ENCODE assay signal across 8 mouse cellular contexts in genomic region chr6:122602992-122603322, GRCm38 (mm10). TPM values are rescaled to one million over a fixed set of nuclear protein-coding genes. Genes with fewer than 3 reads are reported as not detected.
DNase-seq lines count a peak whose midpoint lies in the region; ATAC-seq and TF ChIP-seq lines count a peak whose summit lies in the region.

No protein-coding gene starts in this region.

- peaks cover 18% of the 10 kb centered on the region for H3K4me1 ChIP-seq in liver, adult 2 months (ENCODE audit: control insufficient read depth, insufficient read depth, low read length)
- H3K4me1 ChIP-seq in embryonic facial prominence, embryonic 13.5 days, result no peaks in the 10 kb centered on the region
- H3K4me1 ChIP-seq in limb, embryonic 12.5 days (replicated peaks), result no peaks in the 10 kb centered on the region

- no peak overlapping the region for H3K9ac ChIP-seq in liver, adult 2 months (ENCODE audit: low read depth, low read length)
- no peak overlapping the region for H3K9ac ChIP-seq in embryonic facial prominence, embryonic 13.5 days
- H3K9ac ChIP-seq in limb, embryonic 12.5 days (replicated peaks), result no peak overlapping the region

- no peaks in the 10 kb centered on the region; the same call in 1 of the 2 replicates for H3K79me2 ChIP-seq in liver, adult 2 months (ENCODE audit: control insufficient read depth, insufficient read depth, low read length)

- ATAC-seq in embryonic facial prominence, embryonic 13.5 days (ENCODE audit: insufficient number of reproducible peaks, insufficient read depth, low FRiP score, low TSS enrichment, low read depth), result no peak
- no peak for ATAC-seq in limb, embryonic 12.5 days (ENCODE audit: insufficient number of reproducible peaks, insufficient read depth, low FRiP score, low TSS enrichment, low read depth)
- no peak for ATAC-seq in erythroid progenitor cell, adult 5-6 weeks (replicated peaks; ENCODE audit: low FRiP score, poor library complexity, severe bottlenecking)

- H3K36me3 ChIP-seq in liver, adult 2 months (ENCODE audit: control insufficient read depth, insufficient read depth, low read length), result peaks cover 11% of the 10 kb centered on the region
- H3K36me3 ChIP-seq in embryonic facial prominence, embryonic 13.5 days, result no peaks in the 10 kb centered on the region
- H3K36me3 ChIP-seq in limb, embryonic 12.5 days, result no peaks in the 10 kb centered on the region

- H3K9me3 ChIP-seq in embryonic facial prominence, embryonic 13.5 days, result no peaks in the 10 kb centered on the region
- no peaks in the 10 kb centered on the region for H3K9me3 ChIP-seq in limb, embryonic 12.5 days

- H3K4me2 ChIP-seq in embryonic facial prominence, embryonic 13.5 days, result peak overlapping the region; percentile 66
- peak overlapping the region; percentile 63 for H3K4me2 ChIP-seq in limb, embryonic 12.5 days

- H3K27ac ChIP-seq in liver, adult 2 months (replicated peaks; ENCODE audit: insufficient read depth, low read depth, low read length), result peak overlapping the region; percentile 95
- no peak overlapping the region; the same call in 1 of the 2 replicates for H3K27ac ChIP-seq in embryonic facial prominence, embryonic 13.5 days
- no peak overlapping the region for H3K27ac ChIP-seq in limb, embryonic 12.5 days

- no peak overlapping the region for H3K4me3 ChIP-seq in liver, adult 2 months (ENCODE audit: insufficient read depth, low read depth, low read length)
- peak overlapping the region; percentile 47; the same call in 1 of the 2 replicates for H3K4me3 ChIP-seq in embryonic facial prominence, embryonic 13.5 days
- H3K4me3 ChIP-seq in limb, embryonic 12.5 days (replicated peaks), result no peak overlapping the region; the same call in 1 of the 2 replicates

- WGBS in liver, adult 2 months, result 0% methylated on average over 1 of the region's 1 CpGs
- 19% methylated on average over 1 of the region's 1 CpGs for WGBS in embryonic facial prominence, embryonic 13.5 days
- 40% methylated on average over 1 of the region's 1 CpGs for WGBS in limb, embryonic 12.5 days

- no peak for TF ChIP-seq POLR2A in liver, adult 2 months (IDR thresholded peaks at IDR 0.05; ENCODE audit: extremely low read depth, insufficient read depth, low read length)

- no peak for DNase-seq in liver, adult 2 months (ENCODE audit: extremely low read depth, low read depth, low spot score)
- no peak for DNase-seq in liver
- peak; percentile 20 for DNase-seq in skeletal muscle tissue, adult 2 months (ENCODE audit: low read depth, low spot score)
- DNase-seq in gastrocnemius, postnatal 14 days, result no peak
- DNase-seq in spleen, postnatal 36 days (ENCODE audit: low spot score in 2 of 2), result no peak

- no peaks in the 10 kb centered on the region for H3K27me3 ChIP-seq in liver, adult 2 months (ENCODE audit: control insufficient read depth, insufficient read depth, low read length)
- H3K27me3 ChIP-seq in embryonic facial prominence, embryonic 13.5 days, result no peaks in the 10 kb centered on the region
- no peaks in the 10 kb centered on the region for H3K27me3 ChIP-seq in limb, embryonic 12.5 days

- intact Hi-C loops in gastrocnemius, postnatal 14 days (cut with DNase I; ENCODE audit: low total_unique reads), result no loop called here

- TF ChIP-seq CTCF in liver, adult 2 months (IDR thresholded peaks at IDR 0.05; ENCODE audit: low read depth, low read length), result no peak

RNA-seq across cellular contexts. Expression of gene Apobec1, which starts 0.7 kb away (rescaled TPM):
- total RNA-seq in liver, adult 2 months (2014; rRNA removed), result 17.3 and 21.9 TPM in 2 replicates
- polyA plus RNA-seq in liver, adult 2 months (2012; rRNA removed), result 16.3 and 18.2 TPM in 2 replicates
- 2.5 and 3.2 TPM in 2 replicates for polyA plus RNA-seq in embryonic facial prominence, embryonic 13.5 days (2015; fragmentation: Nextera tagmentation; extraction: Ambion mirVana)
- polyA plus RNA-seq in limb, embryonic 12.5 days (2016; fragmentation: Nextera tagmentation; extraction: Ambion mirVana), result 1.2 and 2.6 TPM in 2 replicates
- total RNA-seq in gastrocnemius, postnatal 14 days (2021), result 1 to 10 TPM; 1.4 to 1.8 TPM
- 29.2 and 35.2 TPM in 2 replicates for total RNA-seq in erythroid progenitor cell, adult 5-6 weeks (2015; ENCODE audit: low replicate concordance)
- total RNA-seq in erythroid progenitor cell, adult 5-6 weeks (2017; ENCODE audit: low replicate concordance), result 17.1 and 17.2 TPM in 2 replicates

RNA-seq across cellular contexts. Expression of gene Gdf3, which starts 6.9 kb away (rescaled TPM):
- not detected in 2 replicates for total RNA-seq in liver, adult 2 months (2014; rRNA removed)
- polyA plus RNA-seq in liver, adult 2 months (2012; rRNA removed), result 0.05 TPM in 1 of 2 replicates, not detected in the other
- 0.17 TPM in 1 of 2 replicates, not detected in the other for polyA plus RNA-seq in embryonic facial prominence, embryonic 13.5 days (2015; fragmentation: Nextera tagmentation; extraction: Ambion mirVana)
- polyA plus RNA-seq in limb, embryonic 12.5 days (2016; fragmentation: Nextera tagmentation; extraction: Ambion mirVana), result 0.13 TPM in 1 of 2 replicates, not detected in the other
- total RNA-seq in gastrocnemius, postnatal 14 days (2021), result not detected
- 5.8 and 8.8 TPM in 2 replicates for total RNA-seq in erythroid progenitor cell, adult 5-6 weeks (2015; ENCODE audit: low replicate concordance)
- not detected in 2 replicates for total RNA-seq in erythroid progenitor cell, adult 5-6 weeks (2017; ENCODE audit: low replicate concordance)

RNA-seq across cellular contexts. Expression of gene Dppa3, which starts 23.3 kb away (rescaled TPM):
- not detected in 2 replicates for total RNA-seq in liver, adult 2 months (2014; rRNA removed)
- polyA plus RNA-seq in liver, adult 2 months (2012; rRNA removed), result not detected in 2 replicates
- not detected in 2 replicates for polyA plus RNA-seq in embryonic facial prominence, embryonic 13.5 days (2015; fragmentation: Nextera tagmentation; extraction: Ambion mirVana)
- not detected in 2 replicates for polyA plus RNA-seq in limb, embryonic 12.5 days (2016; fragmentation: Nextera tagmentation; extraction: Ambion mirVana)
- not detected for total RNA-seq in gastrocnemius, postnatal 14 days (2021)
- total RNA-seq in erythroid progenitor cell, adult 5-6 weeks (2015; ENCODE audit: low replicate concordance), result not detected in 2 replicates
- total RNA-seq in erythroid progenitor cell, adult 5-6 weeks (2017; ENCODE audit: low replicate concordance), result not detected in 2 replicates

RNA-seq across cellular contexts. Expression of gene Aicda, which starts 49.4 kb away (rescaled TPM):
- total RNA-seq in liver, adult 2 months (2014; rRNA removed), result 0.07 TPM in 1 of 2 replicates, not detected in the other
- not detected in 2 replicates for polyA plus RNA-seq in liver, adult 2 months (2012; rRNA removed)
- 0.11 TPM in 1 of 2 replicates, not detected in the other for polyA plus RNA-seq in embryonic facial prominence, embryonic 13.5 days (2015; fragmentation: Nextera tagmentation; extraction: Ambion mirVana)
- polyA plus RNA-seq in limb, embryonic 12.5 days (2016; fragmentation: Nextera tagmentation; extraction: Ambion mirVana), result 0.34 and 0.36 TPM in 2 replicates
- not detected for total RNA-seq in gastrocnemius, postnatal 14 days (2021)
- total RNA-seq in erythroid progenitor cell, adult 5-6 weeks (2015; ENCODE audit: low replicate concordance), result not detected in 2 replicates
- not detected in 2 replicates for total RNA-seq in erythroid progenitor cell, adult 5-6 weeks (2017; ENCODE audit: low replicate concordance)
